ENCODE assay signal across 9 mouse cellular contexts in genomic region chr5:134788237-134788636, GRCm38 (mm10). TPM values are rescaled to one million over a fixed set of nuclear protein-coding genes. Genes with fewer than 3 reads are reported as not detected.
DNase-seq lines count a peak whose midpoint lies in the region; ATAC-seq lines count a peak whose summit lies in the region.
"Had no signal": no experiment of that assay in that cellular context is flagged by ENCODE, and none has a peak within 500 bp of the region (broad histone marks: within the 10 kb centered on the region; RNA-seq: fewer than 3 reads in every experiment).

No protein-coding gene starts in this region.

- DNase-seq in adrenal gland, postnatal 10 days, result peak; percentile 14
- no peak for DNase-seq in adrenal gland, adult 8-10 months
- DNase-seq in embryo, embryonic 11 days, result peak; percentile 65
- DNase-seq in ovary, postnatal 14 days (ENCODE audit: low spot score), result no peak
- no peak for DNase-seq in thymus, postnatal 25 days
- no peak for DNase-seq in thymus, postnatal 0 days (ENCODE audit: low spot score)
- DNase-seq: liver, embryonic 13.5 days had no signal

- no peaks in the 10 kb centered on the region for H3K36me3 ChIP-seq in heart, embryonic 11.5 days (ENCODE audit: control insufficient read depth, insufficient read depth, low read length)
- no peaks in the 10 kb centered on the region for H3K36me3 ChIP-seq in lung, embryonic 16.5 days (ENCODE audit: control insufficient read depth, insufficient read depth, low read length)
- H3K36me3 ChIP-seq: liver, embryonic 13.5 days had no signal

- no peaks in the 10 kb centered on the region for H3K9me3 ChIP-seq in heart, embryonic 11.5 days (replicated peaks; ENCODE audit: control insufficient read depth, low read length)
- H3K9me3 ChIP-seq in lung, embryonic 16.5 days (ENCODE audit: control insufficient read depth, low read length), result peaks cover 5% of the 10 kb centered on the region
- H3K9me3 ChIP-seq: liver, embryonic 13.5 days had no signal

- no peak overlapping the region for H3K4me3 ChIP-seq in heart, embryonic 11.5 days (ENCODE audit: low read depth, low read length)
- H3K4me3 ChIP-seq in lung, embryonic 16.5 days (ENCODE audit: low read length), result no peak overlapping the region
- H3K4me3 ChIP-seq: liver, embryonic 13.5 days had no signal

- peak overlapping the region; percentile 70 for H3K27ac ChIP-seq in heart, embryonic 11.5 days (ENCODE audit: low read depth, low read length)
- no peak overlapping the region for H3K27ac ChIP-seq in lung, embryonic 16.5 days (ENCODE audit: low read length)
- H3K27ac ChIP-seq: liver, embryonic 13.5 days had no signal

- WGBS in heart, embryonic 11.5 days (ENCODE audit: insufficient replicate concordance), result 24% methylated on average over 12 of the region's 12 CpGs
- WGBS in lung, embryonic 16.5 days, result 12% methylated on average over 12 of the region's 12 CpGs

- H3K9ac ChIP-seq in heart, embryonic 11.5 days (ENCODE audit: low read depth, low read length), result no peak overlapping the region
- H3K9ac ChIP-seq in lung, embryonic 16.5 days (ENCODE audit: low read length), result 0 out of 2 replicates have a peak overlapping the region, but pooled peaks have one; percentile 19
- H3K9ac ChIP-seq: liver, embryonic 13.5 days had no signal

- peak; percentile 76 for ATAC-seq in heart, embryonic 11.5 days (replicated peaks; ENCODE audit: insufficient number of reproducible peaks, low FRiP score, low TSS enrichment)
- peak; percentile 74 for ATAC-seq in lung, embryonic 16.5 days (ENCODE audit: low read depth)

- H3K27me3 ChIP-seq in heart, embryonic 11.5 days (ENCODE audit: control insufficient read depth, insufficient read depth, low read length), result no peaks in the 10 kb centered on the region
- no peaks in the 10 kb centered on the region for H3K27me3 ChIP-seq in lung, embryonic 16.5 days (ENCODE audit: control insufficient read depth, insufficient read depth, low read depth, low read length)
- H3K27me3 ChIP-seq: liver, embryonic 13.5 days had no signal

- peak overlapping the region; percentile 29 for H3K4me2 ChIP-seq in heart, embryonic 11.5 days
- H3K4me2 ChIP-seq in lung, embryonic 16.5 days (ENCODE audit: low read depth, low read length), result no peak overlapping the region
- H3K4me2 ChIP-seq: liver, embryonic 13.5 days had no signal

- H3K4me1 ChIP-seq in heart, embryonic 11.5 days (ENCODE audit: control insufficient read depth, insufficient read depth, low read length), result peaks cover 18% of the 10 kb centered on the region
- H3K4me1 ChIP-seq in lung, embryonic 16.5 days (replicated peaks; ENCODE audit: control insufficient read depth, insufficient read depth, low read length), result peaks cover 6% of the 10 kb centered on the region
- H3K4me1 ChIP-seq: liver, embryonic 13.5 days had no signal

RNA-seq across cellular contexts. Expression of gene Eln, which starts 41.1 kb away (rescaled TPM):
- total RNA-seq in adrenal gland, postnatal 10 days (2021), result 1,000 to 10,000 TPM in 1 of 2 experiments, 100 to 1,000 TPM in 1; 255 to 1,124 TPM
- total RNA-seq in adrenal gland, adult 8-10 months (2022), result 10 to 100 TPM in 2 of 4 experiments, 1 to 10 TPM in 2; 6.8 to 12.7 (median 9.7) TPM
- polyA plus RNA-seq in heart, embryonic 11.5 days (2014; fragmentation: Nextera tagmentation; extraction: Ambion mirVana), result 24.3 and 27.7 TPM in 2 replicates
- polyA plus RNA-seq in lung, embryonic 16.5 days (2015; fragmentation: Nextera tagmentation; extraction: Ambion mirVana), result 570 and 624 TPM in 2 replicates
- polyA plus RNA-seq in thymus, postnatal 0 days (2015; fragmentation: Nextera tagmentation; extraction: Ambion mirVana), result 12.4 and 96.1 TPM in 2 replicates

Comparison
In these comparisons a context has a peak if more than half of its experiments do, and no peak if none do; other contexts are left out.
1. DNase-seq: peak in adrenal gland, postnatal 10 days (single experiment) and embryo, embryonic 11 days (single experiment); none in adrenal gland, adult 8-10 months (single experiment), ovary, postnatal 14 days (single experiment), thymus, postnatal 25 days (single experiment) and thymus, postnatal 0 days (single experiment).